Mouse (Mus musculus) forebrain, embryonic 12.5 days (tissue): Measurements from ENCODE around the gene Gm5431. TPM values are rescaled to one million over a fixed set of nuclear protein-coding genes. Genes with fewer than 3 reads are reported as not detected.

Experiments
- ATAC-seq: fragments of 200-750 bp; cut with Nextera tagmentation; 2 replicates; pipeline ENCODE4 v1.8.0; 2017; ENCODE audit warnings: moderate TSS enrichment; ENCODE audit not compliant: low FRiP score
- H3K27ac ChIP-seq: fragments of 300-500 bp; sonication (generic); 2 replicates; pipeline ENCODE4 v1.5.1; 2016; ENCODE audit warnings: mild to moderate bottlenecking
- H3K27me3 ChIP-seq: fragments of 300-500 bp; sonication (generic); 2 replicates; pipeline ENCODE4 v1.6.1; 2016; ENCODE audit warnings: mild to moderate bottlenecking
- H3K36me3 ChIP-seq: fragments of 300-500 bp; sonication (generic); replicated peaks from 2 replicates; pipeline ENCODE4 v1.6.1; 2016; ENCODE audit warnings: mild to moderate bottlenecking
- H3K4me1 ChIP-seq: fragments of 300-500 bp; sonication (generic); 2 replicates; pipeline ENCODE4 v1.6.1; 2016
- H3K4me2 ChIP-seq: fragments of 300-500 bp; sonication (generic); 2 replicates; pipeline ENCODE4 v1.6.1; 2016; ENCODE audit warnings: mild to moderate bottlenecking, moderate library complexity
- H3K4me3 ChIP-seq: fragments of 300-500 bp; sonication (generic); replicated peaks from 2 replicates; pipeline ENCODE4 v1.5.1; 2016; ENCODE audit warnings: mild to moderate bottlenecking
- H3K9ac ChIP-seq: fragments of 300-500 bp; sonication (generic); 2 replicates; pipeline ENCODE4 v1.6.1; 2016; ENCODE audit warnings: mild to moderate bottlenecking
- H3K9me3 ChIP-seq: fragments of 300-500 bp; sonication (generic); 2 replicates; pipeline ENCODE4 v1.6.1; 2016
- WGBS: fragments of 180-500 bp; shearing (Covaris S2); methylation state at CpG from one replicate; pipeline ENCODE4 v1.1.7; 2016; 5-methylcytosine and 5-hydroxymethylcytosine counted together
- polyA plus RNA-seq: library from polyadenylated mRNA; unstranded; fragments of >200 nt; fragmentation: Nextera tagmentation; extraction: Ambion mirVana; gene quantifications from 2 replicates; pipeline ENCODE4 v1.2.1, GENCODE M21; 2016

Gene Gm5431
- polyA plus RNA-seq, 1 experiment from 2014 or later: 0.09 TPM

- Histone ChIP-seq H3K4me1 (peaks cover 15% of the 10 kb centered on the region), H3K9ac (no peak overlapping the region), H3K36me3 (no peaks in the 10 kb centered on the region), H3K27ac (no peak overlapping the region), H3K9me3 (no peaks in the 10 kb centered on the region), H3K4me3 (no peak overlapping the region), H3K27me3 (peaks cover 25% of the 10 kb centered on the region; the same call in 1 of the 2 replicates), H3K4me2 (no peak overlapping the region)
- no peak for ATAC-seq
- WGBS: 81% methylated on average over 7 of the region's 7 CpGs
Measured at GRCm38 (mm10) chr11:48869380-48870110, 32.5 kb downstream of the Gm5431 start.

GRCm38 (mm10) chr11:48866481-48866880, 35.5 kb downstream of the Gm5431 start:
- Histone ChIP-seq H3K9me3 (no peaks in the 10 kb centered on the region), H3K4me2 (no peak overlapping the region), H3K36me3 (no peaks in the 10 kb centered on the region), H3K4me1 (peaks cover 8% of the 10 kb centered on the region), H3K4me3 (no peak overlapping the region), H3K27ac (no peak overlapping the region), H3K9ac (no peak overlapping the region), H3K27me3 (peaks cover 6% of the 10 kb centered on the region; the same call in 1 of the 2 replicates)
- ATAC-seq: no peak
- 94% methylated on average over 9 of the region's 9 CpGs for WGBS

DNA sequence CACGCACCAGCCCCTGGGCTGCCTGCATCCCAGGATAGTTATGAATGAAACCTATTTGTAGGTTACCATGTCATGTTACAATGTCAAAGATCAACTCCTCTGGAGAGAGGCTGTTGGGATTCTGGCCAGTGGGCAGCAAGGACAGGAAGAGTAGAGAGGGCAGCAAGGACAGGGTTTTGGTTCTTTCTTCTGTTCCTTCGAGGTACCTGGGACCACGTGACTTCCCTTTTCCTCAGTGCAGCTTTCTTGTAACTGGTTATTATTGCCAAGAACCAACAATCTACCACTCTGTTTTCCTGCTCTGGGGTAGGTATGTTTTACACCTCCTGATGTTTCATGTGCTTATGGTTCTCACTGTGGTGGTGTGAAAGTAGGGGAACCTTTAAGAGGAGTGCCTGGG, 38.2 kb downstream of the Gm5431 start:
- Histone ChIP-seq H3K9me3 (no peaks in the 10 kb centered on the region), H3K36me3 (no peaks in the 10 kb centered on the region), H3K27me3 (peaks cover 12% of the 10 kb centered on the region), H3K27ac (no peak overlapping the region), H3K4me3 (no peak overlapping the region), H3K4me2 (no peak overlapping the region), H3K4me1 (peaks cover under 1% of the 10 kb centered on the region; the same call in 1 of the 2 replicates), H3K9ac (no peak overlapping the region)
- no peak for ATAC-seq
- WGBS: 92% methylated on average over 3 of the region's 3 CpGs

DNA sequence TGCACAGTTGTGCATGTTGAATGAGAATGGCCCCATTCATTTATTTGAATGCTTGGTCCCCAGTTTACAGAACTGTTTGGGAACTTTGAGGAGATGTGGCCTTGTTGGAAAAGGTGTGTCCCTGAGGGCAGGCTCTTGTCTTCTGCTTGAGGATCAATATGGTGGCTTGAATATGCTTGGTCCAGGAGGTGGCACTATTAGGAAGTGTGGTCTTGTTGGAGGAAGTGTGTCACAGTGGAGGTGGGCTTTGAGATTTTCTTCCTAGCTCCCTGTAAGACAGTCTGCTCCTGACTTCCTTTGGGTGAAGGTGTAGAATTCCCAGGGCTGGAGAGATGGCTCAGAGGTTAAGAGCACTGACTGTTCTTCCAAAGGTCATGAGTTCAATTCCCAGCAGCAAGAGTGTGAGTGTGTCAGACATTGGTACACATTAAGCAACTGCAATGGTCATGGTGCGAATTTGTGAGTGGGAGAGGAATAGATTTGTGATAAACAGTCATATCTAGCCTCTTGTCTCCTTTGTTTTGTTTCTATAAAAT, 39.2 kb downstream of the Gm5431 start:
- ATAC-seq: no peak
- WGBS: 82% methylated on average over 1 of the region's 1 CpGs

GRCm38 (mm10) chr11:48859014-48859413, 43.0 kb downstream of the Gm5431 start:
- Histone ChIP-seq H3K4me1 (peaks cover 23% of the 10 kb centered on the region), H3K27me3 (peaks cover 22% of the 10 kb centered on the region), H3K27ac (no peak overlapping the region), H3K9me3 (no peaks in the 10 kb centered on the region), H3K4me2 (peak overlapping the region; percentile 61), H3K4me3 (peak overlapping the region; percentile 17; the same call in 1 of the 2 replicates), H3K36me3 (no peaks in the 10 kb centered on the region), H3K9ac (no peak overlapping the region)
- WGBS: under 1% methylated on average over 6 of the region's 6 CpGs
- no peak for ATAC-seq

More for the DNA sequence above, 39.2 kb downstream of the Gm5431 start:
- H3K27me3 ChIP-seq: peaks cover 19% of the 10 kb centered on the region
- no peaks in the 10 kb centered on the region for H3K36me3 ChIP-seq
- H3K4me2 ChIP-seq: no peak overlapping the region
- H3K27ac ChIP-seq: no peak overlapping the region
- peaks cover 10% of the 10 kb centered on the region for H3K4me1 ChIP-seq
- no peaks in the 10 kb centered on the region for H3K9me3 ChIP-seq
- no peak overlapping the region for H3K9ac ChIP-seq
- H3K4me3 ChIP-seq: no peak overlapping the region

- H3K4me1 ChIP-seq: peaks cover 34% of the 10 kb centered on the region
- peak overlapping the region; percentile 58 for H3K9ac ChIP-seq
- ATAC-seq: peak; percentile 68
- peaks cover 27% of the 10 kb centered on the region for H3K27me3 ChIP-seq
- H3K9me3 ChIP-seq: no peaks in the 10 kb centered on the region
- no peak overlapping the region for H3K27ac ChIP-seq
- H3K4me3 ChIP-seq: peak overlapping the region; percentile 58
- WGBS: under 1% methylated on average over 31 of the region's 31 CpGs
- no peaks in the 10 kb centered on the region for H3K36me3 ChIP-seq
- peak overlapping the region; percentile 85 for H3K4me2 ChIP-seq
Measured at GRCm38 (mm10) chr11:48853474-48854180, 48.4 kb downstream of the Gm5431 start.

- Histone ChIP-seq H3K4me3 (peak overlapping the region; percentile 58), H3K4me1 (peaks cover 26% of the 10 kb centered on the region), H3K27me3 (peaks cover 23% of the 10 kb centered on the region), H3K36me3 (no peaks in the 10 kb centered on the region), H3K27ac (no peak overlapping the region), H3K9me3 (no peaks in the 10 kb centered on the region), H3K4me2 (peak overlapping the region; percentile 85), H3K9ac (peak overlapping the region; percentile 50)
- ATAC-seq: peak; percentile 18; the same call in 1 of the 2 replicates
- WGBS: 8% methylated on average over 23 of the region's 23 CpGs
Measured at GRCm38 (mm10) chr11:48852624-48853473, 49.2 kb downstream of the Gm5431 start.

DNA sequence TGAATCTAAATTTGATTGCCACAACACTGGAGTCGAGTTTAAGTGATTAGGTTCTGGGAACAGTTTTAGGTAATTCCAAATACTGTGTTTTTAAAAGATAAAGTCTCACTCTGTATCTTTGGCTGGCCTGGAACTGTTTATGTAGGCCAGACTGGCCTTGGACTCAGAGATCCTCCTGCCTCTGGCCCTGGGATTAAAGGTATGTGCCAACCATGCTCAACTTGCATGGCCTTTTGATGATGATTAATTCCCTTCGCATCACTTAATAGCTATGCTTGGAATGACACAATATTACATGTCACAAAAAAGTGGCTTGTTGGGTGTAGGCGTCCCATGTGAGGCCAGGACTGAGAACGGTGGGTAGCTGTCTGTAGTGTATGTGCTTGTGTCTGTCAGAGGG, 49.8 kb downstream of the Gm5431 start:
- Histone ChIP-seq H3K4me2 (no peak overlapping the region), H3K4me3 (peak overlapping the region; percentile 58), H3K4me1 (peaks cover 23% of the 10 kb centered on the region), H3K36me3 (no peaks in the 10 kb centered on the region), H3K9ac (no peak overlapping the region), H3K27ac (no peak overlapping the region), H3K9me3 (no peaks in the 10 kb centered on the region), H3K27me3 (peaks cover 21% of the 10 kb centered on the region)
- no peak for ATAC-seq
- WGBS: 77% methylated on average over 4 of the region's 4 CpGs

GRCm38 (mm10) chr11:48851270-48851995, 50.6 kb downstream of the Gm5431 start:
- WGBS: 82% methylated on average over 4 of the region's 4 CpGs
- H3K27me3 ChIP-seq: peaks cover 21% of the 10 kb centered on the region
- H3K9ac ChIP-seq: no peak overlapping the region
- no peak for ATAC-seq
- H3K9me3 ChIP-seq: no peaks in the 10 kb centered on the region
- peaks cover 23% of the 10 kb centered on the region for H3K4me1 ChIP-seq
- H3K27ac ChIP-seq: no peak overlapping the region
- no peaks in the 10 kb centered on the region for H3K36me3 ChIP-seq
- no peak overlapping the region for H3K4me2 ChIP-seq
- H3K4me3 ChIP-seq: no peak overlapping the region

DNA sequence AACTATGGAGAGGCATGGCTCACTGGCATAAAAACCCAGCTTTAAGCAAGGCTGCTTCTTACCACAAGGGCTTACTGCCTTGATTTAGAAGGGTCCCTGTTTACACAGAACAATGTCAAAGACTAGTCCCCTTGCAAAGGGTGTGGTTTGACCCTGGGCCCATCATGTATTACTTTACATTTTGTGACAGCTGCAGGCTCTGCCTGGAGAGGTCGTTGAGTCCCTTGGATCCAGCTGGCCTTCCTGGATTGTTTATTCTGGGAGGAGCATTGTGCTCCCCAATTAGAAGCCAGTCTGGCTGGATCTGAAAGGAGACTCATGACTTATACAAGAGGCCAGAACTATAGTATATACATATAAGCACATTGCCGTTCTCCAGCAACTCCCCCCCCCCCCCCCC, 51.8 kb downstream of the Gm5431 start:
- H3K4me2 ChIP-seq: no peak overlapping the region
- no peaks in the 10 kb centered on the region for H3K36me3 ChIP-seq
- H3K27me3 ChIP-seq: peaks cover 21% of the 10 kb centered on the region
- no peak overlapping the region for H3K9ac ChIP-seq
- no peak overlapping the region for H3K27ac ChIP-seq
- H3K4me3 ChIP-seq: no peak overlapping the region
- H3K9me3 ChIP-seq: no peaks in the 10 kb centered on the region
- no peak for ATAC-seq
- 61% methylated on average over 2 of the region's 2 CpGs for WGBS
- peaks cover 23% of the 10 kb centered on the region for H3K4me1 ChIP-seq

GRCm38 (mm10) chr11:48846881-48847280, 55.1 kb downstream of the Gm5431 start:
- Histone ChIP-seq H3K9ac (no peak overlapping the region), H3K4me2 (no peak overlapping the region), H3K27me3 (peaks cover 21% of the 10 kb centered on the region), H3K4me3 (no peak overlapping the region), H3K36me3 (no peaks in the 10 kb centered on the region), H3K4me1 (no peaks in the 10 kb centered on the region), H3K27ac (no peak overlapping the region), H3K9me3 (no peaks in the 10 kb centered on the region)
- 66% methylated on average over 5 of the region's 5 CpGs for WGBS
- ATAC-seq: no peak
